Mouse (Mus musculus): Measurements from ENCODE around the gene Inpp4a. TPM values are rescaled to one million over a fixed set of nuclear protein-coding genes. Genes with fewer than 3 reads are reported as not detected.

The Inpp4a gene
- polyA plus RNA-seq (2015; fragmentation: Nextera tagmentation; extraction: Ambion mirVana) = 69.9 and 73.5 TPM in 2 replicates

DNA sequence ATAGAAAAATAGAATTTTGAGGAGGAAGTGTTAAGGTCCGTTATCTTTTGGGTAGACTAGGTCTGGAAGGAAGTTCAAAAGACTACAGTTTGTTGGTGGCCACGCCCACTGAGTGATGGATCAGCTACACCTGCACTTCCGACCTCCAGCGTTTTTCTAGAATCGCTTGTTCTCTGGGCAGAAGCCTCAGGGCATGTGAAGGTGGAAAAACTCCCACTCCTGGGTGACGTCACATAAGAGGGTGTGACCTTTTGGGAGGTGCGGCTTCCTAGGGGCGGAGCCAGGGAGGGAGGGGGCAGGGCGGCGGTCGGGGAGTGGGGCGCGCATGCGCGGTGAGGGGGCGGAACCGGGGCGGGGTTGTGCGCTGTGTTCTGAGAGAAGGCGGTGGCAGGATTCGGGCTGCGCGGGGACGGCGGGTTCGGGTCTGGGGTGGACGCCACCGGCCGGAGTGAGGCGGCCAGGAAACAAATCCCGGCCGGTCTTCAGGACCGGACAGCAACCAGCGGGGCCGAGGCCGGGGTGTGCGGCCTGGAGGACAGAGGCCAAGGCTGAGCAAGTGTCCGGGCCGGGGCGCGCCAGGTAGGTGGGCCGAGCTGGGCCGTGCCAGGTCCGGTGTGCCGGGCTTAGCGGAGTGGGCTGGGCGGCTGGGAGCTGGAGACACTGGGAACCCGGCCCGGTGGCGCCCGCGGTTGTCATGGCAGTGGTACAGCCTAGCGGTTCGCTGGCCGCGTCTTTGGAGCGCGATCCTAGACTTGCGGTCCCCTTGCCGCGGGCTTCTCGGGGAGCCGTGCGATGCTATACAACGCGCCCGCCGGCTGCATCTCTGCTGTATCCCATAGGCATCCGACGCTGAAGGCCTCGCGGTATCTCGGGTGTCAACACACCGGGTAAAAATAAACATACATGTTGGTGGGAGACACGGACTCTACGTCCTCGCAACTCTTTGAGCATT, at the start of gene Inpp4a:
Gene Inpp4a (plus strand): TSS at position 326 of the 952 bp plus-strand sequence.
- H3K27me3 ChIP-seq = no peaks in the 10 kb centered on the region
- peak; percentile 94 for ATAC-seq (ENCODE audit: low FRiP score, low read depth)
- peak within 1 kb of the TSS; percentile 96 for H3K4me3 ChIP-seq
- H3K36me3 ChIP-seq = no peaks in the 10 kb centered on the region
- peaks cover 27% of the 10 kb centered on the region; the same call in 1 of the 2 replicates for H3K4me1 ChIP-seq (replicated peaks)
- under 1% methylated on average over 72 of the region's 77 CpGs for WGBS
- peak within 1 kb of the TSS; percentile 94 for H3K9ac ChIP-seq
- H3K9me3 ChIP-seq = no peaks in the 10 kb centered on the region
- H3K27ac ChIP-seq (replicated peaks) = peak within 1 kb of the TSS; percentile 78
- H3K4me2 ChIP-seq = peak within 1 kb of the TSS; percentile 60

DNA sequence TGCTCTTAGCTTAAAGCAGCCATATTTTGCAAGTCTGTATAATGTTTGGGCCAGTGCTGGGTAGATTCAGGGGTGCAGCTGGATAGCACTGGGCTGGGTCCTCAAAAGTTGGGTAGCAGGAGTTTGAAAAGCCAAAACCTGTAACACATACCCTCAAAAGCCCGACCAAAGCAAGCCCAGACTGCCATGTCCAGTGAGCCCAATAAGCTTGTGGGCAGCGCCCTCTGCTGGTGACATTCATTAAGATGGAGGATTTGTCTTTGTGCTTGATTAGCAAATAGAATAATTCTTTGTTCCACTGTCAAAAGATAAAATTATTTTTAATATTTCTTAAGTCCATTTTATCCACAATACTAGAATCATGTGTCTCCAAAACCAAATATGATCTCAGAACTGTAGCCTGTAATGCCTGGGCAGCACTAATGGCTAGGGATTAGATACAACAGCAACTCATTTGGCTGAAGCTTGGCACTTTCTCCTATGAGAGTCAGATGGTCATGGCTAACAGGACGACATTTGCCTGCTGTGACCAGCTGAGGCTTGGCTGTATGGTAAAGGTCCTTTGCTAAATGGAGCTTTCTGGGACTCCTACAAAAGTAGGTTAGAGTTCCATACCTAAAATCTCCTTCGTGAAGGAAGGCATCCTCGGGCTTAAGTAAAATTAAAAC, 48.9 kb upstream of the Inpp4a start:
- no peak overlapping the region for H3K27ac ChIP-seq (replicated peaks)
- no peak overlapping the region for H3K4me2 ChIP-seq
- no peaks in the 10 kb centered on the region for H3K36me3 ChIP-seq
- H3K9me3 ChIP-seq = no peaks in the 10 kb centered on the region
- no peaks in the 10 kb centered on the region for H3K27me3 ChIP-seq
- no peak overlapping the region for H3K9ac ChIP-seq
- WGBS = 40% methylated on average over 5 of the region's 5 CpGs
- H3K4me1 ChIP-seq (replicated peaks) = no peaks in the 10 kb centered on the region
- peak; percentile 63; the same call in 1 of the 2 replicates for ATAC-seq (ENCODE audit: low FRiP score, low read depth)
- H3K4me3 ChIP-seq = no peak overlapping the region

DNA sequence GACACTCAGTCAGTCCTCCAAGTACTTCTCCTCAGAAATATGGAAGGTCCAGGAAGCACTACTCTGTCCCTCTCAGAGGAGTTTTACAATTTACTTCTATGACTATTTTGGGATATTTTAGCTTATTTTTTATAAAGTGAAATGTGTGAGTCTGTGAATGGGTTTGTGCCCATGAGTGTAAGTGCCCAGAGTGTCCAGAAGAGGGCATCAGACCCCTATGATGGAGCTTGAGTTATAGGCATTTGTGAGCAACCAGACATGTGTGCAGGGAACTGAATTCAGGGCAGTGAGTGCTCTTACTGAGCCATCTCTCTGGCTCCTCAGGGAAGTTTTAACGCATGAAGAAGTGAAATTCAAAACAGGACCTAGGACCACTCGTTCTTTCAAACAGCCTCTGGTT, 41.2 kb upstream of the Inpp4a start:
- ATAC-seq (ENCODE audit: low FRiP score, low read depth) = no peak
- H3K4me2 ChIP-seq = no peak overlapping the region

DNA sequence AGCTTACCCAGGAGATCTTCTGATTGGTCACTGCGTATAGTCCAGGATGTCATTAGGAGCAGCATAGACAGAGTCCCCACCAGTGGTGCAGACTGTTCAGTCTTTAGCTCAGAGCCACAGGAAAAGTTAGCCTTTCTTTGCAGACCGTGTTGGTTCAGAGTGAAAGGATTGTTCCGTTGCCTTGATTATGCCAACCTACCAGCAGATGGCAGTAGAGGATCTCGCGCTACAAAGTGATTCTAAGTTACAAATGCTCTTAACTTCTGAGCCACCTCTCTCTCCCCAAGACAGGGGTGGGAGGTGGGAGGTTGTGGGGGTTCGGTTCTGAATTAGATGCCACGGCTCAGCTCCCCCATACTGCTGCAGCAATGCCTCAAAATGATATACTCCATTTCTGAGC, 27.2 kb upstream of the Inpp4a start:
- Histone ChIP-seq H3K9me3 (no peaks in the 10 kb centered on the region), H3K9ac (no peak overlapping the region), H3K27me3 (no peaks in the 10 kb centered on the region), H3K4me2 (no peak overlapping the region), H3K27ac (replicated peaks) (no peak overlapping the region), H3K4me1 (replicated peaks) (no peaks in the 10 kb centered on the region), H3K36me3 (no peaks in the 10 kb centered on the region), H3K4me3 (no peak overlapping the region)
- WGBS = 9% methylated on average over 7 of the region's 7 CpGs
- peak; percentile 75 for ATAC-seq (ENCODE audit: low FRiP score, low read depth)

More for the DNA sequence above, 41.2 kb upstream of the Inpp4a start:
- Histone ChIP-seq H3K4me3 (no peak overlapping the region), H3K9me3 (no peaks in the 10 kb centered on the region), H3K9ac (no peak overlapping the region), H3K27ac (replicated peaks) (no peak overlapping the region), H3K36me3 (no peaks in the 10 kb centered on the region), H3K27me3 (no peaks in the 10 kb centered on the region), H3K4me1 (replicated peaks) (no peaks in the 10 kb centered on the region)
- 86% methylated on average over 2 of the region's 2 CpGs for WGBS

DNA sequence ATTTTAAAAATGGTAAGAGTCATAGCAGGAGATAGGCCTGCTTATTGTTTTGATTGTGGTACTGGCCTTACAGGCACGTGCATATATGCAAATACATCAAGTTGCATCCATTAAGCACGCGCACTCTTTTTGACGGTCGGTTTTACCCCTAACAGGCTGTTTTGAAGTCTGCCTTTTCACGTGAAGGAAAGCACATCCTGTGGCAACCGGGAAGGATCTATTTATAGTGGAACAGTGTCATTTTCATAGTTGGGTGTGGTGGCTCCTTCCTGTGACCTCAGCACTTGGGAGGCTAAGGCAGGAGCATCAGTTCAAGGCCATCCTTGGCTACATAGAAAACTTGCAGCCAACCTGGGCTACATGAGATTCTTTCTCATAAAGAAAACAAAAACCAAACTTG, 13.1 kb upstream of the Inpp4a start:
- H3K27ac ChIP-seq (replicated peaks) = no peak overlapping the region
- H3K4me1 ChIP-seq (replicated peaks) = peaks cover 12% of the 10 kb centered on the region
- H3K4me2 ChIP-seq = no peak overlapping the region
- H3K4me3 ChIP-seq = no peak overlapping the region
- H3K9ac ChIP-seq = no peak overlapping the region
- no peaks in the 10 kb centered on the region for H3K36me3 ChIP-seq
- H3K27me3 ChIP-seq = no peaks in the 10 kb centered on the region
- WGBS = 82% methylated on average over 7 of the region's 7 CpGs
- ATAC-seq (ENCODE audit: low FRiP score, low read depth) = no peak
- H3K9me3 ChIP-seq = no peaks in the 10 kb centered on the region

DNA sequence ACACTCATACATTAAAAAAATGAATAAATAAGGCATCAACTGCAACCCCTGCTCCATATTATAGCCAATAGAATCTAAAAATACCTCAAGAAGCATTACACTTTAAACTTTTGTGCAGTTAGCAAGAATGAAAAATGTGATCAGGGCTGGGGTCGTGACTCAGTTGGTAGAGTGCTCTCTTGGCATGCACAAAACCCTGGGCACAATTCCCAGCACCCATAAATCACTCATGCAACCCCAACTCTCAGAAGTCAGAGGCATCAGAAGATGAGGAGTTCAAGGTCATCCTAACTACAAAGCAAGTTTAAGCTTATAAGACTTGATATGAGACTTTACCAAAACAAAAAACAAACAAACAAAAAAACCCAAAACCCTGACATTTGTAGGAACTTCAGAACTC, 11.9 kb upstream of the Inpp4a start:
- Histone ChIP-seq H3K4me3 (no peak overlapping the region), H3K4me2 (0 out of 2 replicates have a peak overlapping the region, but pooled peaks have one; percentile 13), H3K9ac (no peak overlapping the region), H3K27ac (replicated peaks) (no peak overlapping the region), H3K4me1 (replicated peaks) (peaks cover 12% of the 10 kb centered on the region), H3K36me3 (no peaks in the 10 kb centered on the region), H3K27me3 (no peaks in the 10 kb centered on the region), H3K9me3 (no peaks in the 10 kb centered on the region)
- ATAC-seq (ENCODE audit: low FRiP score, low read depth) = no peak
- WGBS = 71% methylated on average over 1 of the region's 1 CpGs

DNA sequence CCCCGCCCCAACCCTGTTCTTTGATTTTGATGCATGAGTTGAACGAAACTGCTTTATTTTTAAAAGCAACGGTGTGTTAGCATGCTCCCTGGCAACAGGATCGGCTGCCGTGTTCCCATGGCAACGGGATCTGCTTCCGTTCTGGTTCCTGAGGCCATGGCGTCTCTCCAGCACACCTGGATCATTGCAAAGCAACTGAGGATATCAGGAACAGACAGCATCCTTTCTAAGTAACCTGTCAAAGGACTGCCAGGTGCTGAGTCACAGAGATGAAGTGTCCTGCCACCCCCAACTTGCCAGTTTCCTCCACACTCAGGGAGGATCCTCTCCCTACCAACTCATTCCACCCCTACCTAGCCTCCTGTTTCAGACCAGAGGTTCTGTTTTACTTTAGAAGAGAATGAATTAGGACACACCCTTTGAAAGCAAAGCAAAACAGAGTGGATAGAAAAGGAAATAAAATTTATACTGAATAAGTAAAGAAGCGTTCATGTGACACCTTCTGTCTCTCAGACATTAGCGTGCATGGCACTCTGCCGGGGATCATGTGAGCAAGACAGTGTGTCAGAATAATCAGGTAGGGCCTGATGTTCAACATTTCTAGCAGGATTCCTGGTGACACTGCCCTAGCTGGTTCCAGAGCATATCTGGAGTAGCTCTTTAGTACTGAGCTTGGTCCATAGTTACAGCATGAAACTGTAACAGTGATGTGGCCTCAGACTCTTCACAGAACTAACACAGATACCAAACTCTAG, 11.3 kb upstream of the Inpp4a start:
- Histone ChIP-seq H3K4me1 (replicated peaks) (peaks cover 12% of the 10 kb centered on the region), H3K9ac (no peak overlapping the region), H3K27ac (replicated peaks) (0 out of 2 replicates have a peak overlapping the region, but pooled peaks have one; percentile 18), H3K27me3 (no peaks in the 10 kb centered on the region), H3K4me2 (0 out of 2 replicates have a peak overlapping the region, but pooled peaks have one; percentile 13), H3K36me3 (no peaks in the 10 kb centered on the region), H3K9me3 (no peaks in the 10 kb centered on the region), H3K4me3 (no peak overlapping the region)
- peak; percentile 79 for ATAC-seq (ENCODE audit: low FRiP score, low read depth)
- WGBS = 50% methylated on average over 11 of the region's 11 CpGs

DNA sequence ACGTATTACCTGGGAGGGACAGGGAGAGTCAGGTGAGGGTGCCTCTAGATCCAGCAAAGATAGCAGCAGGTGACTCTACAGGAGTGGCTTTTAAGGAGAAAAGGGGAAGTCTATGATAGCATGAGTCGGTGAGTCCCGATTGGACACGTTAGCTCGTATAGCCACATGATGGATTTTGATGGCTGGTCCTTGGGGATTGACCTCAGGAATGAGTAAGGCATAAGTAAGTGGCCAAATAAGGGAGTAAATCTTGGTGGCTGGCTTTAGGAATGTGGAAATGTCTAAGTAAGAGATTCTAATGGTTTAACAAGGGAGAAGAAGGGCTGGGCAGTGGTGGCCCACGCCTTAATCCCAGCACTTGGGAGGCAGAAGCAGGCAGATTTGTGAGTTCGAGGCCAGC, 10.7 kb upstream of the Inpp4a start:
- H3K4me1 ChIP-seq (replicated peaks) = peaks cover 12% of the 10 kb centered on the region
- H3K27ac ChIP-seq (replicated peaks) = no peak overlapping the region
- WGBS = 90% methylated on average over 7 of the region's 7 CpGs
- no peak for ATAC-seq (ENCODE audit: low FRiP score, low read depth)
- H3K27me3 ChIP-seq = no peaks in the 10 kb centered on the region
- H3K36me3 ChIP-seq = no peaks in the 10 kb centered on the region
- H3K4me3 ChIP-seq = no peak overlapping the region
- no peak overlapping the region for H3K9ac ChIP-seq
- H3K4me2 ChIP-seq = no peak overlapping the region
- no peaks in the 10 kb centered on the region for H3K9me3 ChIP-seq

DNA sequence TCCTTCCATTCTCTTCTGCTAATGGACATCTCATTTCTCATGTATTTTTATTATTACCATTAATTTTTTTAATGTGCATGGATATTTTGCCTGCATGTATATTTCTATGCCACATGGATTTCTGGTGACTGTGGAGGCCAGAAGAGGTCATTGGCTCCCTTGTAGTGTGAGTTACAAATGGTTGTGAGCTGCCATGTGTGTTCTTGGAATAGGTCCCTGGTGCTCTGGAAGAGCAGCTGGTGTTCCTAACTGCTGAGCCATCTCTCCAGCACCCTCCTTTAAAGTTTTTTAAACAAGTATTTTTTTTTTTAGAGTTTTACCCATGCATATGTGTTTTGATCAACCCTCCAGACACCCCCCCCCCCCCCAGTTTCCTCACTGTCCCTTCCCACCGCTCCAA, 3.3 kb upstream of the Inpp4a start:
- Histone ChIP-seq H3K27me3 (no peaks in the 10 kb centered on the region), H3K4me2 (no peak overlapping the region), H3K27ac (replicated peaks) (no peak overlapping the region), H3K4me3 (no peak overlapping the region), H3K9me3 (no peaks in the 10 kb centered on the region), H3K4me1 (replicated peaks) (peaks cover 11% of the 10 kb centered on the region; the same call in 1 of the 2 replicates), H3K9ac (no peak overlapping the region), H3K36me3 (no peaks in the 10 kb centered on the region)
- ATAC-seq (ENCODE audit: low FRiP score, low read depth) = no peak
- 78% methylated on average over 1 of the region's 1 CpGs for WGBS

DNA sequence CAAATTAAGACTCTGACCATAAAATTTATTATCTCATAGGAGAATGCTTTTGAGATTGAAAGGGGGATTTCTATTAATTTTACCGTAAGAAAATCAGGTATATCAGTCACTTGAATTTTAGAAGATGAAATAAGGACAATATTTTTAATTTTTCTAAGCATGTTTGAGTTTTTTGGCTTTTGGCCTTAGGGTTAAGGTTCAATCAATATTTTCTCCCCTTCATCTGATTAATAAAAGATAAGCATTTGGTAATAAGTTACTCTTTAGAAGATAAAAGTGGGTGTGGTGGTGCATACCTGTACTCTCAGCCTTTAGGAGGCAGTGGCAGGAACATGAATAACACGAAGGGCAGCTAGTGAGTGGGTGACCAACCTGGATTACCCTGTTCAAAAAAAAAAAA, 761 bp upstream of the Inpp4a start:
- H3K9me3 ChIP-seq = no peaks in the 10 kb centered on the region
- ATAC-seq (ENCODE audit: low FRiP score, low read depth) = no peak
- H3K36me3 ChIP-seq = no peaks in the 10 kb centered on the region
- H3K4me1 ChIP-seq (replicated peaks) = peaks cover 27% of the 10 kb centered on the region; the same call in 1 of the 2 replicates
- 87% methylated on average over 2 of the region's 2 CpGs for WGBS
- no peak overlapping the region for H3K27ac ChIP-seq (replicated peaks)
- no peaks in the 10 kb centered on the region for H3K27me3 ChIP-seq
- no peak overlapping the region for H3K9ac ChIP-seq
- H3K4me2 ChIP-seq = 0 out of 2 replicates have a peak overlapping the region, but pooled peaks have one; percentile 60
- no peak overlapping the region for H3K4me3 ChIP-seq

DNA sequence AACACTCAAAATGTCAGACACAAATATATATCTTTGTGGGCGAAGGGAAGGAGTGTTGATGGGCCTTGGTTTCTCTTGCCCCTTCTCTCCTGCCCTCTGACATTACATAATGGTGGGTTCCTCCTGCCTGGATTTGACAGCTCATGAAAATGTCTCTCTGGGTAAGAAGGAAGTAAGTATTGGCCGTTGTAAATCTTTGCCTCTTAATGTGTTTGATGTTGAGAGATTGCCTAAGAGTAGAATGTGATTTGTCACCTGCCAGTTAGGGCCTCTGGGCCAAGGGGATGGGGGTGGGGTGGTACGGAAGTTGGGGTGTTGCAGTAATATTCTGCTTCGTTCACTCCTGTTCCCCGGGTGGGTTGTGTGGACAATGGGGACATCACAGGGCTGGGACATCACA, 985 bp downstream of the Inpp4a start:
- peak overlapping the region; percentile 60 for H3K4me2 ChIP-seq
- H3K9ac ChIP-seq = peak overlapping the region; percentile 94
- ATAC-seq (ENCODE audit: low FRiP score, low read depth) = no peak
- H3K4me1 ChIP-seq (replicated peaks) = peaks cover 30% of the 10 kb centered on the region; the same call in 1 of the 2 replicates
- H3K4me3 ChIP-seq = peak overlapping the region; percentile 96
- no peaks in the 10 kb centered on the region for H3K36me3 ChIP-seq
- peak overlapping the region; percentile 78; the same call in 1 of the 2 replicates for H3K27ac ChIP-seq (replicated peaks)
- WGBS = 68% methylated on average over 5 of the region's 5 CpGs
- no peaks in the 10 kb centered on the region for H3K9me3 ChIP-seq
- H3K27me3 ChIP-seq = no peaks in the 10 kb centered on the region

Data from hindbrain, embryonic 15.5 days (tissue).